Mouse (Mus musculus) spleen, adult 2 months (tissue): ENCODE measurements around the gene Rapgef5. TPM values are rescaled to one million over a fixed set of nuclear protein-coding genes. Genes with fewer than 3 reads are reported as not detected.

ENCODE experiments used
- DNase-seq, 2 experiments: peaks; one replicate each; pipeline versions ENCODE4 v3.0.0 to v3.0.0-alpha.2; 2012 to 2021; ENCODE audit warnings: low spot score in 2 of 2, low read depth in 1 of 2
- H3K27ac ChIP-seq: fragments of 200-500 bp; 2 replicates; pipeline ENCODE4 v1.5.1; 2012; ENCODE audit warnings: low read length, inconsistent platforms; ENCODE audit not compliant: insufficient read depth
- H3K27me3 ChIP-seq: fragments of 200-500 bp; 2 replicates; pipeline ENCODE4 v1.6.1; 2012; ENCODE audit warnings: mild to moderate bottlenecking, moderate library complexity, low read length, inconsistent platforms; ENCODE audit not compliant: control insufficient read depth, insufficient read depth
- H3K36me3 ChIP-seq: fragments of 200-500 bp; 2 replicates; pipeline ENCODE4 v1.6.1; 2012; ENCODE audit warnings: mild to moderate bottlenecking, low read length, inconsistent platforms; ENCODE audit not compliant: control insufficient read depth, insufficient read depth
- H3K4me1 ChIP-seq: fragments of 200-500 bp; 2 replicates; pipeline ENCODE4 v1.6.1; 2011; ENCODE audit warnings: inconsistent platforms; ENCODE audit not compliant: control insufficient read depth, insufficient read depth, insufficient read length
- H3K4me3 ChIP-seq: fragments of 200-500 bp; 2 replicates; pipeline ENCODE4 v1.5.1; 2011; ENCODE audit warnings: mild to moderate bottlenecking, inconsistent platforms; ENCODE audit not compliant: insufficient read depth, insufficient read length; ENCODE audit errors: extremely low read depth
- CTCF ChIP-seq: fragments of 200-500 bp; IDR thresholded peaks from 2 replicates; pipeline ENCODE4 v1.5.1; 2011; ENCODE audit warnings: mild to moderate bottlenecking, inconsistent platforms; ENCODE audit not compliant: insufficient read depth, insufficient read length, insufficient replicate concordance; ENCODE audit errors: extremely low read depth
- POLR2A ChIP-seq: fragments of 200-500 bp; IDR thresholded peaks from 2 replicates; pipeline ENCODE4 v1.6.1; 2011; ENCODE audit warnings: low read depth, low read length, inconsistent platforms
- WGBS: fragments of 180-500 bp; shearing (Covaris S2); methylation state at CpG from one replicate; pipeline ENCODE4 v1.1.7; 2018; 5-methylcytosine and 5-hydroxymethylcytosine counted together
- polyA plus RNA-seq: library from polyadenylated mRNA; depleted of rRNA; stranded (reverse); fragments of >200 nt; gene quantifications from 2 replicates; pipeline ENCODE4 v1.2.3, GENCODE M21; 2012

Rapgef5 gene
- polyA plus RNA-seq, 1 experiment = 6.9 TPM

DNA sequence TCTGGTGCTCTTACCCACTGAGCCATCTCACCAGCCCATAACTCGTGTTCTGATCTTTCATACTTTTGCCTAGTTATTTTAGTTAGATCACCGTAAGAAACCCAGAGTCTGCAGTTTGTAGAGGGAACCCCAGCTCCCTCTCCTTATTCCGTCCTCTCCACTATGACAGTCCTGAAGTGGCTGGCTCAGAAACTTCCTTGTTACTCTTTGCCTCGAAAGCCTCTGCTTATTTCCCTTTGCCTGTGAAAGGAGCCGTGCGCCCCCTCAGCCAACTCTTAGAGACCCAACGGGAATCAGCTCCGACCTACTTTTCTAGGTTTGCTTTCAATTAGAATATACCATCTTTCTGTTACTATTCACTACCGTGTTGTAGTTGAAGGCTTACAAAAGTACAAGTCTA is 186.6 kb downstream of the Rapgef5 start:
- no peak for TF ChIP-seq POLR2A
- TF ChIP-seq CTCF = no peak
- no peak for DNase-seq
- H3K4me3 ChIP-seq = no peak overlapping the region
- H3K4me1 ChIP-seq = no peaks in the 10 kb centered on the region
- WGBS = 92% methylated on average over 9 of the region's 9 CpGs
- H3K27ac ChIP-seq = no peak overlapping the region
- no peaks in the 10 kb centered on the region for H3K27me3 ChIP-seq
- H3K36me3 ChIP-seq = no peaks in the 10 kb centered on the region

DNA sequence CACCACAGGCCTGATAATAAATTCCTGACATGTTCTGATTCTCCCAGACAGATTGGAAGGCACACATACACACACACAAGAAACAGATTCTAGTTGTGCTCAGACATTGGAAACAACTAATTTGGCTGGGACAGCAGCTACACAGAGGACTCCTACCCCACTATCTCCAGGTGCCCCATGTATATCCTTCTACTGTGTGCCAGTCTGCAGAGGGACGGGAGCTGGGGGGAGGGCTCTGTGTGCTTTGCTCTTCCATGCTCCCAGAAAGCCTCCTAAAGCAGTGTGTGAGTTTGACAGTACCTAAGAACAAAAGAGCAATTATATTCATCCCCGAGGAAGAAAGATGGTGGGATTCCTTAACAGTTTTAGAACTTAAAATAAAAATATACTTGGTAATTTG is 187.1 kb downstream of the Rapgef5 start:
- TF ChIP-seq CTCF (no peak), POLR2A (no peak)
- Histone ChIP-seq H3K27ac (no peak overlapping the region), H3K4me3 (no peak overlapping the region), H3K27me3 (no peaks in the 10 kb centered on the region), H3K36me3 (no peaks in the 10 kb centered on the region), H3K4me1 (no peaks in the 10 kb centered on the region)
- 89% methylated on average over 2 of the region's 2 CpGs for WGBS
- DNase-seq = no peak

DNA sequence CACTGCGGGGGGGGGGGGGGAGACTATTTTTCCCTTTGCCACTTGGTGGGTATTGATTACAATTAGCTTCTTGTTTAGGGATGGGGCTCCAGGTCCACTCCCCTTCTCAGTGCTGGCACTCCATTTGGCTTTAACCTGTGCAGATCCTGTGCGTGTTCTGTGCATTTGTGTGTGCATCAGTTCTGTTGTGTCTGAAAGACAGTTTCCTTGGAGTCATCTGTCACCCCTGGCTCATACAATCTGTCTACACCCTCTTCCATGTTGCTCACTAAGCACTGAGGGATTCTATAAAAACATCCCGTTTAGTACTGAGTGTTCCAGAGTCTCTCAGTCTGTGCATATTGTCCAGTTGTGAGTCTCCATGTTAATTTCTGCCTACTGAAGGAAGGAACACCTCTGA is 189.0 kb downstream of the Rapgef5 start:
- Histone ChIP-seq H3K27me3 (no peaks in the 10 kb centered on the region), H3K4me3 (no peak overlapping the region), H3K4me1 (no peaks in the 10 kb centered on the region), H3K27ac (no peak overlapping the region), H3K36me3 (no peaks in the 10 kb centered on the region)
- WGBS = 88% methylated on average over 3 of the region's 3 CpGs
- TF ChIP-seq POLR2A (no peak), CTCF (no peak)
- no peak for DNase-seq

- H3K36me3 ChIP-seq = no peaks in the 10 kb centered on the region
Measured at GRCm38 (mm10) chr12:117709280-117709679, 193.0 kb downstream of the Rapgef5 start.

DNA sequence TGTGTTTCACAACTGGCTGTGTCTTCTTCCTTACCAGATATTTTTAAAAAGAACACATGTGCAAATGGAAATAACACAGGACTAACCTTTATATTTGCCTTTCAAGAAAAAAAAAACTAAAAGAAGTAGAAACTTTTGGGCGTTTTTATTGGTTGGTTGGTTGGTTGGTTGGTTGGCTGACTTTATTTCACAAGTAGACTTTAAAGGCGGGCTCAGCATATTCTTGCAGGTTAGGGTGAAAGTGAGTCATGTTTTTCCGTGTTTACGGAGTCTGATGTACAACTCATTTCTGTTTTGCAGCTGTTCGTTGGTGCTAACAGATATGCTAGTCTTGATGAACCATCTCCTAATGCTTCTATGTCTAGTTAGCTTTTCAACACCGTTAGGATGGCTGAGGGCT is 196.2 kb downstream of the Rapgef5 start:
- WGBS = 87% methylated on average over 6 of the region's 6 CpGs
- TF ChIP-seq POLR2A (no peak), CTCF (no peak)
- H3K4me3 ChIP-seq = no peak overlapping the region
- no peaks in the 10 kb centered on the region for H3K4me1 ChIP-seq
- H3K27me3 ChIP-seq = no peaks in the 10 kb centered on the region
- H3K36me3 ChIP-seq = no peaks in the 10 kb centered on the region
- DNase-seq = no peak
- H3K27ac ChIP-seq = no peak overlapping the region

More at GRCm38 (mm10) chr12:117709280-117709679, 193.0 kb downstream of the Rapgef5 start:
- H3K4me1 ChIP-seq = no peaks in the 10 kb centered on the region
- WGBS = 92% methylated on average over 12 of the region's 12 CpGs
- no peak for DNase-seq
- no peak overlapping the region for H3K27ac ChIP-seq
- no peak for TF ChIP-seq CTCF
- no peak for TF ChIP-seq POLR2A
- H3K27me3 ChIP-seq = no peaks in the 10 kb centered on the region
- H3K4me3 ChIP-seq = no peak overlapping the region

DNA sequence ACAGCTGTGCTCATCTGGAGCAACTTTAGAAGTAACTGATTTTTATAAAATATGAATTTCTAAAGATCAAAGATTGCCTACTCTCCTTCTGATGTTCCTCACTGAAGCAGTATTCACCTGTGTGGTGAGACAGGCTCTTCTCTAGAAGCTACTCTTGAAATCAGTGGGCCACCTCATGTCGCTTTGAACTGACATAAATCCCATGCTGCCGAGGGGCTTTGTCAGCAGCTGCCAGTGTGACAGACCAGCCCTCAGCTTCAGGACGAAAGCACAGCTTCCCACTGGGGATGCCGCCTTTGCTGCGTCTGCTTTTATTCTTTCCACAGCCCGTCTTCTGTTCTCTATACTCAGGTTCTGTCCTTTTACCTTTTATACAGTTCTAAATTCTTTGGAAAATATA is 197.3 kb downstream of the Rapgef5 start:
- no peaks in the 10 kb centered on the region for H3K36me3 ChIP-seq
- no peak overlapping the region for H3K4me3 ChIP-seq
- TF ChIP-seq POLR2A (no peak), CTCF (no peak)
- 94% methylated on average over 6 of the region's 6 CpGs for WGBS
- no peaks in the 10 kb centered on the region for H3K27me3 ChIP-seq
- no peak overlapping the region for H3K27ac ChIP-seq
- no peaks in the 10 kb centered on the region for H3K4me1 ChIP-seq
- DNase-seq = no peak

- H3K4me3 ChIP-seq = no peak overlapping the region
- H3K27me3 ChIP-seq = no peaks in the 10 kb centered on the region
- no peak for TF ChIP-seq POLR2A
- no peak for TF ChIP-seq CTCF
- WGBS = 56% methylated on average over 14 of the region's 14 CpGs
- peaks cover 3% of the 10 kb centered on the region; the same call in 1 of the 2 replicates for H3K36me3 ChIP-seq
- DNase-seq = no peak
- no peak overlapping the region for H3K27ac ChIP-seq
- no peaks in the 10 kb centered on the region for H3K4me1 ChIP-seq
Measured at GRCm38 (mm10) chr12:117720794-117721747, 204.8 kb downstream of the Rapgef5 start.
